Mouse (Mus musculus): ENCODE data around the gene Ddah1. TPM values are rescaled to one million over a fixed set of nuclear protein-coding genes. Genes with fewer than 3 reads are reported as not detected.

Ddah1 gene
- polyA plus RNA-seq, 1 experiment from 2014 or later, result 39.4 TPM

DNA sequence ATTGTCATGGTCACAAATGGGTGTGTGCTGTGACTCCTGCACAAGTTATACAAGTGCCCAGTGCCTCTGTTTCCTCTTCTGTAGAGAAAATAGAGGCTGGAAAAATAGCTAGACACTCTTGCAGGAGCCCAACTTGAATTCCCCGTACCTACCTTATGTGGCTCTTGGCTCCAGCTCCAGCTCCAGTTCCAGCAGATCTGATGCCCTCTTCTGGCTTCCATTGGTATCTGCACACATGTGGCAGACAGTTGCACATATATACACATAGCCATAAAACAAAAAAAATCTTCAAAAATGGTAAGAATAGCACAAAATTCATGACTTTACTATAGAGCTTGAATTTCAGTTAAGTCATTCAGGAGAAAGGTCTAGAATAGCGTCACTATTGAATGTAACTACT, 62.5 kb downstream of the Ddah1 start:
- WGBS, result 89% methylated on average over 2 of the region's 2 CpGs
- H3K27me3 ChIP-seq, result no peaks in the 10 kb centered on the region

GRCm38 (mm10) chr3:145822201-145822600, 63.7 kb downstream of the Ddah1 start:
- Histone ChIP-seq H3K27me3 (no peaks in the 10 kb centered on the region), H3K27ac (no peak overlapping the region), H3K4me1 (peaks cover 9% of the 10 kb centered on the region), H3K9me3 (no peaks in the 10 kb centered on the region), H3K4me2 (no peak overlapping the region), H3K4me3 (no peak overlapping the region), H3K9ac (no peak overlapping the region), H3K36me3 (no peaks in the 10 kb centered on the region)
- 90% methylated on average over 4 of the region's 4 CpGs for WGBS
- no peak for ATAC-seq (ENCODE audit: insufficient number of reproducible peaks, insufficient read depth, low FRiP score, low TSS enrichment, low read depth)

More for the DNA sequence above, 62.5 kb downstream of the Ddah1 start:
- no peak overlapping the region for H3K9ac ChIP-seq
- H3K4me1 ChIP-seq, result peaks cover 7% of the 10 kb centered on the region
- no peak for ATAC-seq (ENCODE audit: insufficient number of reproducible peaks, insufficient read depth, low FRiP score, low TSS enrichment, low read depth)
- H3K9me3 ChIP-seq, result no peaks in the 10 kb centered on the region
- H3K36me3 ChIP-seq, result no peaks in the 10 kb centered on the region
- no peak overlapping the region for H3K4me3 ChIP-seq
- no peak overlapping the region for H3K4me2 ChIP-seq
- H3K27ac ChIP-seq, result no peak overlapping the region

- Histone ChIP-seq H3K4me3 (no peak overlapping the region), H3K4me2 (no peak overlapping the region), H3K9me3 (no peaks in the 10 kb centered on the region), H3K4me1 (peaks cover 14% of the 10 kb centered on the region), H3K27ac (no peak overlapping the region), H3K36me3 (no peaks in the 10 kb centered on the region), H3K9ac (no peak overlapping the region), H3K27me3 (no peaks in the 10 kb centered on the region)
- no peak for ATAC-seq (ENCODE audit: insufficient number of reproducible peaks, insufficient read depth, low FRiP score, low TSS enrichment, low read depth)
- WGBS, result 81% methylated on average over 4 of the region's 4 CpGs
These were observed 65.2 kb downstream of the Ddah1 start for GRCm38 (mm10) chr3:145823661-145824060.

- Histone ChIP-seq H3K27me3 (no peaks in the 10 kb centered on the region), H3K27ac (no peak overlapping the region)
These were observed 67.1 kb downstream of the Ddah1 start for GRCm38 (mm10) chr3:145825416-145826055.

DNA sequence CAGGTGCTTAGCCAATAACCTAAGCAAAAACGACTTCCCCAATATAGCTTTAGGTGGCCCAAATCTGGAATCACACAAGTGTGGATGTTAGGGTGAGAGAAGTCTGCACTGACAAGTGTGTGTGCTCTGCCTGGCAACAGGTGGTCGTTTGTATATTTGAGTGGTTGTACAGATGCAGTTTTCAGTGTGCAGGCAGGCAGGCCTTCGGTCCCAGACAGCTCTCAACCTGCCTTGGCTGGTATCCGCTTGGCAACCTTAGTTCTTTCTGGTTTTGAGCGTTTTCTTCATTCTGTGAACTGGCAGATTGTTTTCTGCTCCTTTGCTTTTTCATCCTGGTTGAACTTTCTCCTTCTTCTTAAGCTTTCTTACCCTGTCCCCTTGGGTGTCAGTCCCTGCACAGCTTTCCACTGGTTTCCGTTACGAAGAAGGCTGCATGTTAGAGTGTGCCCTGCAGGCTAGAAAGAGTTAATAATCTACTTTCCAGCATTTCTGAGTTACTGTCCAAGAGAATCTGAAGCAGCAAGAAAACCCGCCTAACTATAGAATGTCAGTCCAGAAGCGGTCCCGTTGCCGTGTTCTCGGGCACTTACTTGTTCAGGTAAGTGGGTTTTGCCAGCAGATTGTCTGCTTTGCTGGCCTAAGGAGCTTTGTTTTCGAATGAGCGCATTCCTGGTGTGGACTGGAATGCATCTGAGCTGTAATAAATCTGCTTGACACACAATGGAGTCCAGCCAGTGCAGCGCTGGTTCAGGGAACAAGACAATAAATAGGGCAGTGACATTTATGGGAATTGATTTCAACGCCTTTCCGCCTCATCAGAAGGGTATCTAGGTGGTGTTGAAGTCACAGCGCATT, 68.9 kb downstream of the Ddah1 start:
- Histone ChIP-seq H3K36me3 (no peaks in the 10 kb centered on the region), H3K9ac (peak overlapping the region; percentile 27; the same call in 1 of the 2 replicates), H3K4me1 (peaks cover 14% of the 10 kb centered on the region), H3K27ac (no peak overlapping the region), H3K4me2 (peak overlapping the region; percentile 30; the same call in 1 of the 2 replicates), H3K27me3 (no peaks in the 10 kb centered on the region), H3K4me3 (no peak overlapping the region), H3K9me3 (no peaks in the 10 kb centered on the region)
- ATAC-seq (ENCODE audit: insufficient number of reproducible peaks, insufficient read depth, low FRiP score, low TSS enrichment, low read depth), result no peak
- 55% methylated on average over 18 of the region's 18 CpGs for WGBS

More at GRCm38 (mm10) chr3:145825416-145826055, 67.1 kb downstream of the Ddah1 start:
- Histone ChIP-seq H3K36me3 (no peaks in the 10 kb centered on the region), H3K4me1 (peaks cover 14% of the 10 kb centered on the region), H3K4me3 (no peak overlapping the region), H3K9me3 (no peaks in the 10 kb centered on the region), H3K9ac (no peak overlapping the region), H3K4me2 (no peak overlapping the region)
- 73% methylated on average over 11 of the region's 11 CpGs for WGBS
- no peak for ATAC-seq (ENCODE audit: insufficient number of reproducible peaks, insufficient read depth, low FRiP score, low TSS enrichment, low read depth)

GRCm38 (mm10) chr3:145828906-145829305, 70.4 kb downstream of the Ddah1 start:
- no peak for ATAC-seq (ENCODE audit: insufficient number of reproducible peaks, insufficient read depth, low FRiP score, low TSS enrichment, low read depth)
- Histone ChIP-seq H3K4me2 (no peak overlapping the region), H3K9me3 (no peaks in the 10 kb centered on the region), H3K9ac (no peak overlapping the region), H3K4me1 (peaks cover 20% of the 10 kb centered on the region), H3K4me3 (no peak overlapping the region), H3K36me3 (no peaks in the 10 kb centered on the region), H3K27ac (no peak overlapping the region), H3K27me3 (no peaks in the 10 kb centered on the region)
- 80% methylated on average over 5 of the region's 5 CpGs for WGBS

GRCm38 (mm10) chr3:145833948-145834538, 75.6 kb downstream of the Ddah1 start:
- Histone ChIP-seq H3K27ac (no peak overlapping the region), H3K36me3 (no peaks in the 10 kb centered on the region), H3K4me3 (no peak overlapping the region), H3K9ac (no peak overlapping the region), H3K4me2 (no peak overlapping the region), H3K9me3 (no peaks in the 10 kb centered on the region), H3K4me1 (0 out of 2 replicates have a peak, but pooled peaks cover 6% of the 10 kb centered on the region), H3K27me3 (no peaks in the 10 kb centered on the region)
- no peak for ATAC-seq (ENCODE audit: insufficient number of reproducible peaks, insufficient read depth, low FRiP score, low TSS enrichment, low read depth)
- 28% methylated on average over 8 of the region's 8 CpGs for WGBS

DNA sequence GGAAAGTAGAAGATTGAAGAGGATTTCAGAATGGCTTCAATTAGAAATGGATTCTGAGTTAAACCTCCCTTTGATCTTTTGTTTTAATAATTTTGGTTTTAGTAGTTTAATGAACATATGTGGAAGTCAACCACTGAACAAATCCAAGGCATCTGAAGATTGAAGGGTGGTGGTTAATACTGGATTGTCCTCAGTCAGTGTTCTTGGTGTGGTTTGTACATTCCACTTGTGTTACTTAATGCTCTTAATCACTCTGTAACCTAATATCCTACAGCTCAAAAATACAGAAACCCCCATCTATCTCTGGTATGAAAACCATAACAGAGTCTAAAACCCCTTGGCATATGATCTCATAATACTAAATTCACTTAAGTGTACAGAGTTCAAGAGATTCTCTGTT, 79.8 kb downstream of the Ddah1 start:
- H3K27ac ChIP-seq, result no peak overlapping the region
- no peak overlapping the region for H3K4me2 ChIP-seq
- ATAC-seq (ENCODE audit: insufficient number of reproducible peaks, insufficient read depth, low FRiP score, low TSS enrichment, low read depth), result no peak
- H3K4me1 ChIP-seq, result peaks cover 10% of the 10 kb centered on the region
- H3K27me3 ChIP-seq, result no peaks in the 10 kb centered on the region
- no peak overlapping the region for H3K9ac ChIP-seq
- no peak overlapping the region for H3K4me3 ChIP-seq
- no peaks in the 10 kb centered on the region for H3K9me3 ChIP-seq
- H3K36me3 ChIP-seq, result no peaks in the 10 kb centered on the region

DNA sequence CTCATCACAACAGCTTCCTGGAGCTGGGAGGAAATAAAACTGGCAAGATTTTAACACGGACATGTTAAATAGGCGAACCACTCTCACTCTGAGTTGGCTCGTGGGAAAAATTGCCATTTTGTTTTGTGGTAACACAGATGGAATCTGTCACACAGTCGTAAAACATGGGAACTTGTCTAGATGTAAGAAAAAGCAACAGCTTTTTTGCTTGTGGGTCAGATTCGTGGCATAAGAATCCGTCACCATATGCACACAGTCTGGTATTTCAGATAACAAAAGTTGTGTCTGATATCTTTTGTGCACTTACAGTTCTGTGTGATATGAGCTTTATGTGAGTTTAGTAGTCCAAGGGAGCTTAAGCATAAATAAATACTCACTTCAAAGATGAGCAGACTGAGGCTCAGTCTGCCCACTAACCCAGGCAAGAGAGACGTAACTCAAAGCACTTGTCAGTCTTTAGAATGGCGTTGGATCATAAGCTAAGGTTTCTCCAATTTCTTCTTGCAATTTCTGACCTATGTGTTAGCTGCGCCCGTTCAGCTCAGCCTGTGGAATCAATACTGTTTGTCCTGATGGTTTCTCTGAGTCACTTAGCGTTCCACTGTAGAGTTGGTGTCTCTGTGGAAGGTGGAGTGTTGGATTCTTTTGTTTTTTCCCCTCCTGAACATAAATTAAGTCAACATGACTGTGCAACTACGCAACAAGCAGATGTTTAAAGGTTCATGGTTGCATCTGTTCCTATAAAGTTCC, 83.7 kb downstream of the Ddah1 start:
- no peak overlapping the region for H3K4me3 ChIP-seq
- no peaks in the 10 kb centered on the region for H3K36me3 ChIP-seq
- ATAC-seq (ENCODE audit: insufficient number of reproducible peaks, insufficient read depth, low FRiP score, low TSS enrichment, low read depth), result no peak
- 74% methylated on average over 12 of the region's 12 CpGs for WGBS
- H3K9me3 ChIP-seq, result no peaks in the 10 kb centered on the region
- peaks cover 5% of the 10 kb centered on the region for H3K4me1 ChIP-seq
- no peaks in the 10 kb centered on the region for H3K27me3 ChIP-seq
- no peak overlapping the region for H3K9ac ChIP-seq
- no peak overlapping the region for H3K4me2 ChIP-seq
- peak overlapping the region; percentile 18; the same call in 1 of the 2 replicates for H3K27ac ChIP-seq

- no peaks in the 10 kb centered on the region for H3K27me3 ChIP-seq
- no peak for ATAC-seq (ENCODE audit: insufficient number of reproducible peaks, insufficient read depth, low FRiP score, low TSS enrichment, low read depth)
- H3K4me3 ChIP-seq, result no peak overlapping the region
- no peak overlapping the region for H3K9ac ChIP-seq
- no peaks in the 10 kb centered on the region for H3K9me3 ChIP-seq
- 88% methylated on average over 3 of the region's 3 CpGs for WGBS
- no peaks in the 10 kb centered on the region for H3K36me3 ChIP-seq
- no peak overlapping the region for H3K4me2 ChIP-seq
- peaks cover 5% of the 10 kb centered on the region for H3K4me1 ChIP-seq
- H3K27ac ChIP-seq, result no peak overlapping the region
These were observed 85.4 kb downstream of the Ddah1 start for GRCm38 (mm10) chr3:145843836-145844235.

- Histone ChIP-seq H3K36me3 (no peaks in the 10 kb centered on the region), H3K4me2 (no peak overlapping the region), H3K9ac (no peak overlapping the region), H3K4me3 (no peak overlapping the region), H3K27ac (no peak overlapping the region), H3K27me3 (no peaks in the 10 kb centered on the region), H3K4me1 (peaks cover 5% of the 10 kb centered on the region), H3K9me3 (no peaks in the 10 kb centered on the region)
- 58% methylated on average over 3 of the region's 3 CpGs for WGBS
- no peak for ATAC-seq (ENCODE audit: insufficient number of reproducible peaks, insufficient read depth, low FRiP score, low TSS enrichment, low read depth)
These were observed 86.4 kb downstream of the Ddah1 start for GRCm38 (mm10) chr3:145844891-145845290.
